Mouse (Mus musculus): ENCODE measurements around the gene Mknk2.

Mknk2 gene

GRCm38 (mm10) chr10:80677942-80678436, at the start of gene Mknk2:
Gene Mknk2, minus strand, starts transcription at chr10:80678112.
- no peaks in the 10 kb centered on the region for H3K9me3 ChIP-seq (ENCODE audit: low read length)
- TF ChIP-seq CTCF (conservative IDR thresholded peaks at IDR 0.05; ENCODE audit: low read length) (no peak), POU5F1 (IDR thresholded peaks at IDR 0.05; ENCODE audit: borderline replicate concordance, low read length) (no peak), NANOG (IDR thresholded peaks at IDR 0.05; ENCODE audit: borderline replicate concordance, low read length) (no peak)
- H3K4me1 ChIP-seq (replicated peaks; ENCODE audit: low read depth, low read length): peaks cover 64% of the 10 kb centered on the region
- no peaks in the 10 kb centered on the region for H3K27me3 ChIP-seq (ENCODE audit: insufficient read depth, low read length)
- peak within 1 kb of the TSS; percentile 85 for H3K4me3 ChIP-seq (replicated peaks; ENCODE audit: low read length)
- H3K36me3 ChIP-seq (ENCODE audit: insufficient read depth, low read length): peaks cover 23% of the 10 kb centered on the region

- Histone ChIP-seq H3K4me1 (replicated peaks; ENCODE audit: low read depth, low read length) (0 out of 2 replicates have a peak, but pooled peaks cover 10% of the 10 kb centered on the region), H3K4me3 (replicated peaks; ENCODE audit: low read length) (no peak overlapping the region), H3K36me3 (ENCODE audit: insufficient read depth, low read length) (peaks cover 100% of the 10 kb centered on the region), H3K9me3 (ENCODE audit: low read length) (no peaks in the 10 kb centered on the region), H3K27me3 (ENCODE audit: insufficient read depth, low read length) (no peaks in the 10 kb centered on the region)
- TF ChIP-seq CTCF (conservative IDR thresholded peaks at IDR 0.05; ENCODE audit: low read length) (no peak), POU5F1 (IDR thresholded peaks at IDR 0.05; ENCODE audit: borderline replicate concordance, low read length) (no peak), NANOG (IDR thresholded peaks at IDR 0.05; ENCODE audit: borderline replicate concordance, low read length) (no peak)
Measured at GRCm38 (mm10) chr10:80717281-80717680, 39.4 kb upstream of the Mknk2 start.

- Histone ChIP-seq H3K36me3 (ENCODE audit: insufficient read depth, low read length) (peaks cover 100% of the 10 kb centered on the region), H3K4me1 (replicated peaks; ENCODE audit: low read depth, low read length) (peaks cover 10% of the 10 kb centered on the region; the same call in 1 of the 2 replicates), H3K4me3 (replicated peaks; ENCODE audit: low read length) (no peak overlapping the region), H3K9me3 (ENCODE audit: low read length) (no peaks in the 10 kb centered on the region), H3K27me3 (ENCODE audit: insufficient read depth, low read length) (no peaks in the 10 kb centered on the region)
- TF ChIP-seq NANOG (IDR thresholded peaks at IDR 0.05; ENCODE audit: borderline replicate concordance, low read length) (no peak), CTCF (conservative IDR thresholded peaks at IDR 0.05; ENCODE audit: low read length) (no peak), POU5F1 (IDR thresholded peaks at IDR 0.05; ENCODE audit: borderline replicate concordance, low read length) (no peak)
Measured at GRCm38 (mm10) chr10:80710834-80711233, 32.9 kb upstream of the Mknk2 start.

- no peak overlapping the region for H3K4me3 ChIP-seq (replicated peaks; ENCODE audit: low read length)
- no peaks in the 10 kb centered on the region for H3K9me3 ChIP-seq (ENCODE audit: low read length)
- TF ChIP-seq POU5F1 (IDR thresholded peaks at IDR 0.05; ENCODE audit: borderline replicate concordance, low read length): no peak
- TF ChIP-seq CTCF (conservative IDR thresholded peaks at IDR 0.05; ENCODE audit: low read length): no peak
- TF ChIP-seq NANOG (IDR thresholded peaks at IDR 0.05; ENCODE audit: borderline replicate concordance, low read length): no peak
- H3K27me3 ChIP-seq (ENCODE audit: insufficient read depth, low read length): no peaks in the 10 kb centered on the region
- H3K36me3 ChIP-seq (ENCODE audit: insufficient read depth, low read length): peaks cover 68% of the 10 kb centered on the region
- H3K4me1 ChIP-seq (replicated peaks; ENCODE audit: low read depth, low read length): peaks cover 43% of the 10 kb centered on the region
Measured at GRCm38 (mm10) chr10:80705479-80705878, 27.6 kb upstream of the Mknk2 start.

GRCm38 (mm10) chr10:80705033-80705432, 27.1 kb upstream of the Mknk2 start:
- Histone ChIP-seq H3K27me3 (ENCODE audit: insufficient read depth, low read length) (no peaks in the 10 kb centered on the region), H3K36me3 (ENCODE audit: insufficient read depth, low read length) (peaks cover 64% of the 10 kb centered on the region), H3K4me3 (replicated peaks; ENCODE audit: low read length) (no peak overlapping the region), H3K9me3 (ENCODE audit: low read length) (no peaks in the 10 kb centered on the region), H3K4me1 (replicated peaks; ENCODE audit: low read depth, low read length) (peaks cover 48% of the 10 kb centered on the region)
- no peak for TF ChIP-seq POU5F1 (IDR thresholded peaks at IDR 0.05; ENCODE audit: borderline replicate concordance, low read length)

GRCm38 (mm10) chr10:80704418-80704817, 26.5 kb upstream of the Mknk2 start:
- TF ChIP-seq NANOG (IDR thresholded peaks at IDR 0.05; ENCODE audit: borderline replicate concordance, low read length) (no peak), CTCF (conservative IDR thresholded peaks at IDR 0.05; ENCODE audit: low read length) (no peak), POU5F1 (IDR thresholded peaks at IDR 0.05; ENCODE audit: borderline replicate concordance, low read length) (no peak)
- H3K4me3 ChIP-seq (replicated peaks; ENCODE audit: low read length): no peak overlapping the region
- peaks cover 57% of the 10 kb centered on the region for H3K36me3 ChIP-seq (ENCODE audit: insufficient read depth, low read length)
- H3K9me3 ChIP-seq (ENCODE audit: low read length): no peaks in the 10 kb centered on the region
- no peaks in the 10 kb centered on the region for H3K27me3 ChIP-seq (ENCODE audit: insufficient read depth, low read length)
- peaks cover 52% of the 10 kb centered on the region for H3K4me1 ChIP-seq (replicated peaks; ENCODE audit: low read depth, low read length)

GRCm38 (mm10) chr10:80703643-80704042, 25.7 kb upstream of the Mknk2 start:
- Histone ChIP-seq H3K36me3 (ENCODE audit: insufficient read depth, low read length) (peaks cover 56% of the 10 kb centered on the region), H3K4me3 (replicated peaks; ENCODE audit: low read length) (peak overlapping the region; percentile 89), H3K4me1 (replicated peaks; ENCODE audit: low read depth, low read length) (peaks cover 50% of the 10 kb centered on the region), H3K27me3 (ENCODE audit: insufficient read depth, low read length) (no peaks in the 10 kb centered on the region), H3K9me3 (ENCODE audit: low read length) (no peaks in the 10 kb centered on the region)
- TF ChIP-seq CTCF (conservative IDR thresholded peaks at IDR 0.05; ENCODE audit: low read length): no peak
- TF ChIP-seq POU5F1 (IDR thresholded peaks at IDR 0.05; ENCODE audit: borderline replicate concordance, low read length): no peak

- H3K9me3 ChIP-seq (ENCODE audit: low read length): no peaks in the 10 kb centered on the region
- H3K4me1 ChIP-seq (replicated peaks; ENCODE audit: low read depth, low read length): peaks cover 59% of the 10 kb centered on the region
- TF ChIP-seq NANOG (IDR thresholded peaks at IDR 0.05; ENCODE audit: borderline replicate concordance, low read length): no peak
- no peak for TF ChIP-seq CTCF (conservative IDR thresholded peaks at IDR 0.05; ENCODE audit: low read length)
- no peak for TF ChIP-seq POU5F1 (IDR thresholded peaks at IDR 0.05; ENCODE audit: borderline replicate concordance, low read length)
- peak overlapping the region; percentile 89 for H3K4me3 ChIP-seq (replicated peaks; ENCODE audit: low read length)
- H3K27me3 ChIP-seq (ENCODE audit: insufficient read depth, low read length): no peaks in the 10 kb centered on the region
- peaks cover 56% of the 10 kb centered on the region for H3K36me3 ChIP-seq (ENCODE audit: insufficient read depth, low read length)
Measured at GRCm38 (mm10) chr10:80702536-80703390, 24.9 kb upstream of the Mknk2 start.
